Mouse (Mus musculus) C2C12 (cell line): ENCODE data around the gene Lrp2. TPM values are rescaled to one million over a fixed set of nuclear protein-coding genes. Genes with fewer than 3 reads are reported as not detected.

Source experiments
- H3K27me3 ChIP-seq: one replicate; pipeline ENCODE4 v1.6.1; 2011; ENCODE audit not compliant: control insufficient read depth, insufficient read depth, insufficient read length
- H3K36me3 ChIP-seq: one replicate; pipeline ENCODE4 v1.6.1; 2011; ENCODE audit not compliant: control insufficient read depth, insufficient read depth
- H3K4me3 ChIP-seq: one replicate; pipeline ENCODE4 v1.5.1; 2011; ENCODE audit warnings: mild to moderate bottlenecking, control low read depth; ENCODE audit not compliant: poor library complexity, insufficient read depth, severe bottlenecking
- H3K79me2 ChIP-seq: one replicate; pipeline ENCODE4 v1.6.1; 2011; ENCODE audit not compliant: control insufficient read depth, insufficient read depth
- H3K79me3 ChIP-seq: one replicate; pipeline ENCODE4 v1.6.1; 2011; ENCODE audit warnings: low read depth, control low read depth
- H3ac ChIP-seq: one replicate; pipeline ENCODE3; 2011; ENCODE audit warnings: low read depth; ENCODE audit not compliant: control insufficient read depth, insufficient read length
- CEBPB ChIP-seq: IDR thresholded peaks from one replicate; pipeline ENCODE4 v1.6.1; 2011; ENCODE audit warnings: low read depth, mild to moderate bottlenecking, control low read depth, moderate library complexity
- CTCF ChIP-seq: IDR thresholded peaks from one replicate; pipeline ENCODE4 v1.5.1; 2011; ENCODE audit not compliant: control insufficient read depth, insufficient read depth, insufficient read length
- FOSL1 ChIP-seq: IDR thresholded peaks from one replicate; pipeline ENCODE4 v1.8.0; 2011; ENCODE audit warnings: mild to moderate bottlenecking, low read length; ENCODE audit not compliant: poor library complexity, insufficient read depth, severe bottlenecking
- MAX ChIP-seq: IDR thresholded peaks from one replicate; pipeline ENCODE4 v1.6.1; 2011; ENCODE audit warnings: mild to moderate bottlenecking, control low read depth
- MYOD1 ChIP-seq: IDR thresholded peaks from one replicate; pipeline ENCODE4 v1.6.1; 2011; ENCODE audit warnings: low read depth; ENCODE audit not compliant: control insufficient read depth, insufficient read length
- MYOG ChIP-seq: IDR thresholded peaks from one replicate; pipeline ENCODE4 v1.6.1; 2011; ENCODE audit not compliant: control insufficient read depth, insufficient read length; ENCODE audit errors: extremely low read depth
- USF1 ChIP-seq: IDR thresholded peaks from one replicate; pipeline ENCODE4 v1.6.1; 2011; ENCODE audit warnings: low read depth, mild to moderate bottlenecking, control low read depth, moderate library complexity
- polyA plus RNA-seq: library from polyadenylated mRNA; unstranded; fragments of >200 nt; fragmentation: generic; extraction: Trizol; gene quantifications from one replicate; pipeline ENCODE4 v1.2.1, GENCODE M21; 2012; ENCODE audit warnings: missing spikeins

The Lrp2 gene
- polyA plus RNA-seq, 1 experiment, result 0.68 TPM

- H3K36me3 ChIP-seq, result no peaks in the 10 kb centered on the region
- no peak overlapping the region for H3K4me3 ChIP-seq
- H3K79me3 ChIP-seq, result no peaks in the 10 kb centered on the region
- TF ChIP-seq CEBPB (no peak), USF1 (no peak), MAX (no peak), MYOD1 (no peak), CTCF (no peak), MYOG (no peak), FOSL1 (no peak)
- H3K79me2 ChIP-seq, result no peaks in the 10 kb centered on the region
- no peak overlapping the region for H3ac ChIP-seq
- no peaks in the 10 kb centered on the region for H3K27me3 ChIP-seq
Measured at GRCm38 (mm10) chr2:69603726-69604393, 18.0 kb upstream of the Lrp2 start.

GRCm38 (mm10) chr2:69593168-69593567 lies 7.3 kb upstream of the Lrp2 start:
- Histone ChIP-seq H3K36me3 (no peaks in the 10 kb centered on the region), H3ac (no peak overlapping the region), H3K79me2 (no peaks in the 10 kb centered on the region), H3K27me3 (no peaks in the 10 kb centered on the region), H3K4me3 (no peak overlapping the region), H3K79me3 (no peaks in the 10 kb centered on the region)
- TF ChIP-seq CEBPB (no peak), CTCF (no peak), USF1 (no peak), MYOG (no peak), FOSL1 (no peak), MYOD1 (no peak), MAX (no peak)

DNA sequence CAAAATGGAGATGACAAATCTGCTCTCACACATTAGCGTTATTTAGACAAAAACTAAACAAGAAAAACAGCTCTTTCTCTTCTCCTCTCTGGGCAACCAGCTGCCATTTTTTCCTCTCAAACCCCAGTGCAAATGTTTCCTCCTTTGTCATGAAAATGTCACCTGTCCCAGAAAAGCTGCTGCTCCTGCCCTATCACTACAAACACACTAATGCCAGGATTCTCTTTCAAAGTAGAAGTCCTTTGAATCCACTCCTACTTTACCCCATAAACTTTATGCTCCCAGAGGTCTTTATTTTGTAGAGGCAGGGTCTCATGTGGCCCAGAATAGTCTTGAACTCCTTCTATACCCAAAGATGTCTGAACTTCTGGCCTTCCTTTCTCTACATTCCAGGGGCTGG lies 6.7 kb upstream of the Lrp2 start:
- Histone ChIP-seq H3K79me3 (no peaks in the 10 kb centered on the region), H3K4me3 (no peak overlapping the region), H3K79me2 (no peaks in the 10 kb centered on the region), H3K36me3 (no peaks in the 10 kb centered on the region), H3K27me3 (no peaks in the 10 kb centered on the region), H3ac (no peak overlapping the region)
- TF ChIP-seq FOSL1 (no peak), MAX (no peak), MYOD1 (no peak), CTCF (no peak), MYOG (no peak), CEBPB (no peak), USF1 (no peak)

- Histone ChIP-seq H3K36me3 (no peaks in the 10 kb centered on the region), H3K27me3 (no peaks in the 10 kb centered on the region), H3K79me2 (no peaks in the 10 kb centered on the region), H3K79me3 (no peaks in the 10 kb centered on the region), H3ac (no peak overlapping the region), H3K4me3 (no peak overlapping the region)
- no peak for TF ChIP-seq USF1
Measured at GRCm38 (mm10) chr2:69591966-69592505, 6.2 kb upstream of the Lrp2 start.

DNA sequence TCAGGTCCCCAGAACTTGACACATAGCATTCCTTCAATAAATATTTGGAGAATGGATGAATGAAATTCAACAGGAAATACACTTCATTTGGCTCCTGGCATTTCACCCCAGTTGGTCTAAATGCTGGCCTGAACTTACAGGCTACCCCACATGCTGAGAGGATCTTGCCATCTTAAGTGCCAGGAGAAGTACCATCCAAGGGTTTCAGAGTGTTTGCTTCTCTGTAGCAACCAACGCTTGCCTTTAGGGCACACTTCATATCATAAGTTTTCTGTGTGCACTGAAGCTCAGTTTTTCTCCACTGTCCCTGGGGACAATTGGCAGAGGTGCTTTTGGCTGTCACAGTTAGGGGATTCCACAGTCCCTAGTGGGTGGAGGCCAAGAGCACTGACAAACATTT lies 4.7 kb upstream of the Lrp2 start:
- no peaks in the 10 kb centered on the region for H3K36me3 ChIP-seq
- H3K79me2 ChIP-seq, result no peaks in the 10 kb centered on the region
- no peaks in the 10 kb centered on the region for H3K79me3 ChIP-seq
- no peak for TF ChIP-seq MYOD1
- TF ChIP-seq CTCF, result no peak
- no peak for TF ChIP-seq USF1
- no peak for TF ChIP-seq FOSL1
- no peak for TF ChIP-seq MAX
- no peak for TF ChIP-seq CEBPB
- no peak for TF ChIP-seq MYOG
- H3K27me3 ChIP-seq, result no peaks in the 10 kb centered on the region
- no peak overlapping the region for H3ac ChIP-seq
- H3K4me3 ChIP-seq, result no peak overlapping the region

DNA sequence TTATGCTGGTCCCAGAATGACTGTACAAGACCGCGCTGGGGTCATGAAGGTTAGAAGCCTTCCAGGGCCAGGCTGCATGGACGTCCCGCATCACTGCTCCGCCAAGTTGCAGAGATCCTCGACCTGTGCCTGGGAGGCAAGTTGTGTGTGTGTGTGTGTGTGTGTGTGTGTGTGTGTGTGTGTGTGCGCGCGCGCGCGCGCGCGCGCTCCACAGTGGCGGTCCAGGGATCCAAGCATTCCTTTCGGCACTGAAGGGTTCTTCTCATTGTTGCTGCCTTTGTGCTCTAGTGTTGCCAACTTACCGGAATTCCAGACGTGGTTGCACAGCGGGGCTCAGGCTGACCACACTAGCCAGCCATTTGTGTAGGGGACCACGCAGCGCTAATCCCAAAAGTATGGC lies 2.0 kb upstream of the Lrp2 start:
- TF ChIP-seq FOSL1, result no peak
- TF ChIP-seq MYOD1, result no peak
- no peak for TF ChIP-seq MYOG
- no peak for TF ChIP-seq MAX
- no peak for TF ChIP-seq CEBPB
- TF ChIP-seq USF1, result no peak
- no peak for TF ChIP-seq CTCF

More for the DNA sequence above, 2.0 kb upstream of the Lrp2 start:
- Histone ChIP-seq H3ac (peak overlapping the region; percentile 18), H3K79me2 (no peaks in the 10 kb centered on the region), H3K36me3 (no peaks in the 10 kb centered on the region), H3K4me3 (no peak overlapping the region), H3K27me3 (no peaks in the 10 kb centered on the region), H3K79me3 (no peaks in the 10 kb centered on the region)
